Mouse (Mus musculus): Measurements from ENCODE around the gene Tinag. TPM values are rescaled to one million over a fixed set of nuclear protein-coding genes. Genes with fewer than 3 reads are reported as not detected.
"Not testable (repeated sequence)": the region's sequence is repeated elsewhere in the genome, so short reads cannot be mapped to it uniquely, and the experiment has no call there.

The Tinag gene
- 0.68 and 1.9 TPM in 2 replicates for polyA plus RNA-seq (2015; fragmentation: Nextera tagmentation; extraction: Ambion mirVana)

GRCm38 (mm10) chr9:77045585-77045984, at the start of gene Tinag:
Tinag (minus strand) TSS chr9:77045794.
- no peak within 1 kb of the TSS for H3K27ac ChIP-seq

DNA sequence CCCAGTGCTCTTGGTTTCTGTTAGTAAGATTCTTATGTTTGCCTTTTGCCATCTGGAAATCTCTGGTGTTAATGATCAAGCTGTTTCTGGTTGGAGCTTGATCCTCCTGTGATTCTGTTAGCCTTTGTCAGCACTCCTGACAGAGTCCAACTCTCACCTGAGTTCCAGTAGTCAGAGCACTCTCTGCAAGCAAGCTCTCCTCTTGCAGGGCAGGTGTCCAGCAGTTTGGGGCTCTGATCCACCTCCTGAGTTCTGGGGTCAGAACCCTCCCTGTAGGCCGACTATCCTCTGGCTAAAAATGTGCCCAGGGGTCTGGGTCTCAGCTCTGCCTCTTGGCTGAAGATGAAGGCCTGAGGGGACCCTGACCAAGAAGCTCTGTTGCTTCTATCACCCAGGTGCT, 37.6 kb upstream of the Tinag start:
- H3K4me1 ChIP-seq (replicated peaks); H3K9ac ChIP-seq; H3K4me2 ChIP-seq; H3K36me3 ChIP-seq; H3K27me3 ChIP-seq; ATAC-seq (replicated peaks; ENCODE audit: insufficient number of reproducible peaks, insufficient read depth, low FRiP score, low read depth); H3K27ac ChIP-seq; H3K4me3 ChIP-seq; H3K9me3 ChIP-seq (replicated peaks): not testable (repeated sequence)
- 73% methylated on average over 1 of the region's 1 CpGs for WGBS

More at GRCm38 (mm10) chr9:77045585-77045984, at the start of gene Tinag:
- no peaks in the 10 kb centered on the region for H3K36me3 ChIP-seq
- H3K4me2 ChIP-seq, result no peak within 1 kb of the TSS
- no peak within 1 kb of the TSS for H3K4me3 ChIP-seq
- no peaks in the 10 kb centered on the region for H3K27me3 ChIP-seq
- no peak for ATAC-seq (replicated peaks; ENCODE audit: insufficient number of reproducible peaks, insufficient read depth, low FRiP score, low read depth)
- 61% methylated on average over 2 of the region's 2 CpGs for WGBS
- no peak within 1 kb of the TSS for H3K9ac ChIP-seq
- H3K9me3 ChIP-seq (replicated peaks), result no peaks in the 10 kb centered on the region
- no peaks in the 10 kb centered on the region for H3K4me1 ChIP-seq (replicated peaks)

DNA sequence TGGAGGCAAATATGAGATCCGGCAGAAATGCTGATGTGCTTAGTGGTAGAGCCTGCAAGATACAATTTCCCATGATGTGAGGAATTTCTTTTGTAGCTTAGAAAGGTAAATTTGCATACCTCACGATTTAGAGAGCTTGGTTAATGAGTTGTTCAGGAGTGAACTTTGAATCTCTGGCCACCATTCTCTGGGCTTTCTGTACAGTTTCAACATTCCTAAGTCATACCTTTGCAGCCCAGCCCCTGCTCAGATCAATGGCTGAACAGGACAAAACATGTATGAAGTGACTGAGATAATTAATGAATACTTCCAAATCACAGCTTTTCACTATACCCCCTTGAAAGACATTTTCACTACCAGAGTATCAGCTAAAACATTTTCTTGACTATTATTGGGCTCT, 26.1 kb upstream of the Tinag start:
- Histone ChIP-seq H3K9me3 (replicated peaks) (no peaks in the 10 kb centered on the region), H3K4me3 (no peak overlapping the region), H3K36me3 (no peaks in the 10 kb centered on the region), H3K4me1 (replicated peaks) (no peaks in the 10 kb centered on the region), H3K9ac (no peak overlapping the region), H3K4me2 (no peak overlapping the region), H3K27me3 (no peaks in the 10 kb centered on the region), H3K27ac (no peak overlapping the region)
- ATAC-seq (replicated peaks; ENCODE audit: insufficient number of reproducible peaks, insufficient read depth, low FRiP score, low read depth), result no peak
- WGBS, result 74% methylated on average over 2 of the region's 2 CpGs

- 23% methylated on average over 4 of the region's 4 CpGs for WGBS
- Histone ChIP-seq H3K4me2 (no peak overlapping the region), H3K36me3 (no peaks in the 10 kb centered on the region), H3K27ac (no peak overlapping the region), H3K4me3 (no peak overlapping the region), H3K4me1 (replicated peaks) (0 out of 2 replicates have a peak, but pooled peaks cover 2% of the 10 kb centered on the region), H3K9me3 (replicated peaks) (no peaks in the 10 kb centered on the region), H3K27me3 (no peaks in the 10 kb centered on the region), H3K9ac (no peak overlapping the region)
- ATAC-seq (replicated peaks; ENCODE audit: insufficient number of reproducible peaks, insufficient read depth, low FRiP score, low read depth), result no peak
Measured at GRCm38 (mm10) chr9:77056611-77057010, 11.0 kb upstream of the Tinag start.

DNA sequence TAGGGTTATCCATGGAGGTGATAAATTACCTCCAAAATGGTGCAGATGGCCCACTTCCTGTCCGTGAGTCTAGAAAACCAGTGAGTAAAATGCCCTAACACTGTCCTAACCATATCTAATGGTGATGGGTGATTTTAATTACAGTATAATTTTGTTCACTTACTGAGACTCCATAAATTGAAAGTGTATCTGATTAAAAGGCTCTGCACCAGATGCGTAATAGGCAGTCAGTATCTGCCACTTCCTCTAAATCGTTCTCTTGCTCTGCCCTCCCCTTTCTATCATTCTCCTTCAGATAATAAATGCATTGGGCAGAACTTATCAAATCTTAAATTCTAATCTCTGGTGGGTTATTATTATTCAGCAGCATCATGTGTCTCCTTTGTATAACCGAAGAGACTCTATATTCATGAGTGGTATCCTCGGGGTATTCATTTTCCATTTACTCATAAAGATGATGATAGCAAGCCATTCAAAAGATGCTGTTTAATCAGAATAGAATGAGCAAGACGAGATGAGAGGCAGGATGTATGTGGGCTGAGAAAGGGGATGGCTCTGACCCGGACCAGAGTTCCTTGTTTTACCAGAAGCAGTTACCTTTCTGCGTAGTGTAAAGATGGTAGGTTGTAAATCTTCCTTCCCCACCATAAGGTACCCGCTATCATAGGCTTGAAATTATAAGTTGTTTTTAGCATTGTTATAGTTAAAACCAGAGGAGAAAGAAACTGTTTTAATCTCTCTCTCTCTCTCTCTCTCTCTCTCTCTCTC, 9.0 kb upstream of the Tinag start:
- H3K4me1 ChIP-seq (replicated peaks), result 0 out of 2 replicates have a peak, but pooled peaks cover 2% of the 10 kb centered on the region
- 76% methylated on average over 9 of the region's 9 CpGs for WGBS
- no peaks in the 10 kb centered on the region for H3K9me3 ChIP-seq (replicated peaks)
- H3K4me2 ChIP-seq, result no peak overlapping the region
- H3K36me3 ChIP-seq, result no peaks in the 10 kb centered on the region
- H3K9ac ChIP-seq, result no peak overlapping the region
- no peak overlapping the region for H3K27ac ChIP-seq
- H3K4me3 ChIP-seq, result no peak overlapping the region
- no peak for ATAC-seq (replicated peaks; ENCODE audit: insufficient number of reproducible peaks, insufficient read depth, low FRiP score, low read depth)
- H3K27me3 ChIP-seq, result no peaks in the 10 kb centered on the region

GRCm38 (mm10) chr9:77051406-77051805, 5.8 kb upstream of the Tinag start:
- WGBS, result 80% methylated on average over 2 of the region's 2 CpGs
- Histone ChIP-seq H3K36me3 (no peaks in the 10 kb centered on the region), H3K4me2 (no peak overlapping the region), H3K27me3 (no peaks in the 10 kb centered on the region), H3K4me3 (no peak overlapping the region), H3K27ac (no peak overlapping the region), H3K4me1 (replicated peaks) (no peaks in the 10 kb centered on the region), H3K9me3 (replicated peaks) (no peaks in the 10 kb centered on the region), H3K9ac (no peak overlapping the region)
- ATAC-seq (replicated peaks; ENCODE audit: insufficient number of reproducible peaks, insufficient read depth, low FRiP score, low read depth), result no peak

DNA sequence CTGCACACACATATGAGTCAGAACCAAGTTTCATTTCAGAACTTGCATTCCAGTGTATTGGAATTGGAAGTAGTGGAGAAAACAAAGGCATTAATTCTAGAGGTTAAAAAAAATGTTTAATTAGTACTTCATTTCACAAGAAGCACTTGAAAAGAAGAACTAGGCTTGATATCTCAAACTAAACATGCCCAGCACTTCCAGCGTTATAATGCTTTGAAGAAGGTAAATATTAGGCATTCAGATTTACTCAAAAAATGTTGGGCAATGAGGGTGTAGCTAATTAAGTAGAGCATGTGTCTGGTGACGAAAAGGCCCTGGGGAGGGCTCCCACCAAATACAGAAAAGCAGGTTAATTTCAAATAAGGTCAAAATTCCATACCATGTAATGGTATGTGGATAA, 4.1 kb upstream of the Tinag start:
- H3K27ac ChIP-seq, result no peak overlapping the region
- no peaks in the 10 kb centered on the region for H3K27me3 ChIP-seq
- H3K4me1 ChIP-seq (replicated peaks), result no peaks in the 10 kb centered on the region
- H3K4me2 ChIP-seq, result no peak overlapping the region
- H3K4me3 ChIP-seq, result no peak overlapping the region
- no peak for ATAC-seq (replicated peaks; ENCODE audit: insufficient number of reproducible peaks, insufficient read depth, low FRiP score, low read depth)
- no peak overlapping the region for H3K9ac ChIP-seq
- 82% methylated on average over 2 of the region's 2 CpGs for WGBS
- H3K36me3 ChIP-seq, result no peaks in the 10 kb centered on the region
- no peaks in the 10 kb centered on the region for H3K9me3 ChIP-seq (replicated peaks)

DNA sequence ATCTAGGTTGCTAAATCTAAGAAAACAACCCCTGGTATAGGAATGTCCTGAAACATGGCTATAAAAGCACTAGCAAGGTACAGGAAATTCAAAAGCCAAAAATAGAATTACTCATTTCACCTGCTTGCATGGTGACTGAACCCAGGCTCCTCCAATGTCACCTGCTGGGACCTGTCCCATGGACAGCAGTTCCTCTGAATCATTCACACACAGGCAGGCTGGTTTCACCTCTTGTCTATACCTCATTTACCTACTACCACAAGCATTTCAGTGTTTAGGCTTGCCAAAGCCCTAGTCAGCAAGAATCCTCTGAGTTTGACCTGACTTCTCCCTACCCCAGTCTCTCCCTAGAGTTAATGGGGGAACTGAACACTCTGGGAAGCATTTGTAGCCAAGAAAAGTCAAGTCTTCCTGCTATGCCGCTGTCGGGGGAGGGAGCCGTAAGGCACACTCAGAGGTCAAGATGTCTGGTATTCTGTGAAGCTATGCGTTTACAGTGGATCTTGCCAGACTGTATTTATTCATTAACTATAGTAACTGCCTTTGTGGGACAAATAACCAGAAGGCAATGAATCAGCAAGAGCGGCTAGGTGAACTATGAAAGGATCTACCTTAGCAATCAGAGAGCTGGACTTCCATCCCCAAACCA, 597 bp upstream of the Tinag start:
- Histone ChIP-seq H3K4me1 (replicated peaks) (no peaks in the 10 kb centered on the region), H3K4me2 (no peak overlapping the region), H3K9me3 (replicated peaks) (no peaks in the 10 kb centered on the region), H3K4me3 (no peak overlapping the region), H3K9ac (no peak overlapping the region), H3K27me3 (no peaks in the 10 kb centered on the region), H3K36me3 (no peaks in the 10 kb centered on the region), H3K27ac (no peak overlapping the region)
- ATAC-seq (replicated peaks; ENCODE audit: insufficient number of reproducible peaks, insufficient read depth, low FRiP score, low read depth), result no peak
- WGBS, result 68% methylated on average over 5 of the region's 5 CpGs

GRCm38 (mm10) chr9:77035361-77035760, 10.2 kb downstream of the Tinag start:
- Histone ChIP-seq H3K4me3 (no peak overlapping the region), H3K27ac (no peak overlapping the region; the same call in 1 of the 2 replicates), H3K36me3 (no peaks in the 10 kb centered on the region), H3K27me3 (no peaks in the 10 kb centered on the region), H3K4me2 (no peak overlapping the region), H3K9ac (no peak overlapping the region), H3K4me1 (replicated peaks) (0 out of 2 replicates have a peak, but pooled peaks cover 2% of the 10 kb centered on the region), H3K9me3 (replicated peaks) (no peaks in the 10 kb centered on the region)
- peak; percentile 86 for ATAC-seq (replicated peaks; ENCODE audit: insufficient number of reproducible peaks, insufficient read depth, low FRiP score, low read depth)
- 37% methylated on average over 2 of the region's 2 CpGs for WGBS

DNA sequence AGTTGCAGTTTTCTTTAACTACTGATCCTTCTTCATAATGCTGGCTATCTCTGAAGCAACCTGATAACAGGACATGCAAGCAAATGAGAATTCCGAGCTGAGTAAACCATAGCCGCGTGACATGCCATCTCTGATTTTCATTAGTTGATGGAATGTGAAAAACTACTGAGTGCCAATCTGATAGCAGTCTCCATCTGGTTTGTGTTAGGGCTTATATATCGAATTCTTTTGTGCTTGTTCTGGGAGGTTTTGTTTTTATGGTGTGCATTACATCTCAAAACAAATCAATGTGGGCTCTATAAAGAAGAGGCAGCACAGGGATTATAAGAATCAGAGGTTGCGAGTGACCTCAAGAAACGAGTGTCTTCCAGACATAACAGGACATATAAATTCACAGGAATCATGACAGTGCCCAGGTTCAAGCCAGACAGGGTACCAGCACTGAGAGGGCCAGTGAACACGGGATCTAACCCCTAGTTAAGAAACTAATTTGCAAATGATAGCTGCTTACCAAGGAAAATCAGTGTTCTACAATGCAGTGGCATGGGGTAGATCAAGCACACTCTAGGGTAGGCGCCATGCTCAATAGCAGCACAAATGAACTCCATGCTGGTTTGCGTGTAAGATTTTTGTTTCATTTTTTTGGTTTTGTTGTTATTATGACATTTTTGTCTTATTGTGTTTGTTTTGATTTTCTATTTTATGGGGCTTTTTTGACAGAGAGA, 13.0 kb downstream of the Tinag start:
- H3K36me3 ChIP-seq, result no peaks in the 10 kb centered on the region
- no peak overlapping the region for H3K9ac ChIP-seq
- 0 out of 2 replicates have a peak, but pooled peaks cover 2% of the 10 kb centered on the region for H3K4me1 ChIP-seq (replicated peaks)
- H3K4me2 ChIP-seq, result no peak overlapping the region
- no peaks in the 10 kb centered on the region for H3K27me3 ChIP-seq
- no peaks in the 10 kb centered on the region for H3K9me3 ChIP-seq (replicated peaks)
- no peak overlapping the region for H3K4me3 ChIP-seq
- H3K27ac ChIP-seq, result no peak overlapping the region
- WGBS, result 61% methylated on average over 9 of the region's 9 CpGs
- ATAC-seq (replicated peaks; ENCODE audit: insufficient number of reproducible peaks, insufficient read depth, low FRiP score, low read depth), result no peak

GRCm38 (mm10) chr9:77025271-77025670, 20.3 kb downstream of the Tinag start:
- no peak overlapping the region for H3K9ac ChIP-seq
- H3K27ac ChIP-seq, result no peak overlapping the region
- no peak for ATAC-seq (replicated peaks; ENCODE audit: insufficient number of reproducible peaks, insufficient read depth, low FRiP score, low read depth)
- no peaks in the 10 kb centered on the region for H3K27me3 ChIP-seq
- no peaks in the 10 kb centered on the region for H3K36me3 ChIP-seq
- 52% methylated on average over 2 of the region's 2 CpGs for WGBS
- no peak overlapping the region for H3K4me2 ChIP-seq
- H3K9me3 ChIP-seq (replicated peaks), result no peaks in the 10 kb centered on the region
- H3K4me3 ChIP-seq, result no peak overlapping the region
- H3K4me1 ChIP-seq (replicated peaks), result no peaks in the 10 kb centered on the region
